22 mouse cellular contexts compared by ENCODE assay signal in genomic region chr8:123298301-123298700, GRCm38 (mm10). TPM values are rescaled to one million over a fixed set of nuclear protein-coding genes. Genes with fewer than 3 reads are reported as not detected.
A peak's percentile ranks its signal among the peaks of the same experiment; 100 is the strongest.
DNase-seq lines count a peak whose midpoint lies in the region; ATAC-seq and TF ChIP-seq lines count a peak whose summit lies in the region.
"Had no signal": no experiment of that assay in that cellular context is flagged by ENCODE, and none has a peak within 500 bp of the region (broad histone marks: within the 10 kb centered on the region; RNA-seq: fewer than 3 reads in every experiment).

No protein-coding gene starts in this region.

- H3ac ChIP-seq in C2C12 (ENCODE audit: control insufficient read depth, insufficient read length, low read depth), result no peak overlapping the region

- peaks cover 6% of the 10 kb centered on the region; the same call in 1 of the 2 replicates for H3K36me3 ChIP-seq in liver, embryonic 16.5 days (ENCODE audit: control insufficient read depth, insufficient read depth)
- H3K36me3 ChIP-seq in liver, embryonic 12.5 days, result peaks cover 79% of the 10 kb centered on the region
- H3K36me3 ChIP-seq in C2C12 (ENCODE audit: control insufficient read depth, insufficient read depth), result peaks cover 8% of the 10 kb centered on the region

- no peak for TF ChIP-seq CTCF in C2C12 (IDR thresholded peaks at IDR 0.05; ENCODE audit: control insufficient read depth, insufficient read depth, insufficient read length)

- H3K4me1 ChIP-seq in liver, embryonic 16.5 days (ENCODE audit: control insufficient read depth, low read depth, low read length), result no peaks in the 10 kb centered on the region
- no peaks in the 10 kb centered on the region for H3K4me1 ChIP-seq in liver, embryonic 12.5 days
- H3K4me1 ChIP-seq: embryonic facial prominence, embryonic 12.5 days; forebrain, embryonic 12.5 days; heart, embryonic 15.5 days; hindbrain, embryonic 13.5 days had no signal

- H3K4me2 ChIP-seq in liver, embryonic 16.5 days (ENCODE audit: low read depth, low read length), result no peak overlapping the region
- no peak overlapping the region for H3K4me2 ChIP-seq in liver, embryonic 12.5 days
- H3K4me2 ChIP-seq: embryonic facial prominence, embryonic 12.5 days; forebrain, embryonic 12.5 days; heart, embryonic 11.5 days; heart, embryonic 15.5 days; hindbrain, embryonic 13.5 days had no signal

- peak; percentile 50; the same call in 1 of the 2 replicates for ATAC-seq in liver, embryonic 16.5 days (ENCODE audit: low read depth)
- ATAC-seq in liver, embryonic 12.5 days, result no peak
- ATAC-seq in megakaryocyte, adult 5-6 weeks (ENCODE audit: poor library complexity, severe bottlenecking), result 0 out of 2 replicates have a peak, but pooled peaks have one; percentile 43
- ATAC-seq: forebrain, embryonic 16.5 days had no signal

- no peaks in the 10 kb centered on the region for H3K27me3 ChIP-seq in liver, embryonic 16.5 days (ENCODE audit: control insufficient read depth, insufficient read depth, low read depth, low read length)
- no peaks in the 10 kb centered on the region for H3K27me3 ChIP-seq in liver, embryonic 12.5 days (replicated peaks)
- no peaks in the 10 kb centered on the region for H3K27me3 ChIP-seq in C2C12 (ENCODE audit: control insufficient read depth, insufficient read depth, insufficient read length)
- H3K27me3 ChIP-seq: embryonic facial prominence, embryonic 12.5 days; forebrain, embryonic 12.5 days; heart, embryonic 15.5 days; hindbrain, embryonic 13.5 days had no signal

- no peaks in the 10 kb centered on the region for H3K9me3 ChIP-seq in liver, embryonic 16.5 days (replicated peaks; ENCODE audit: control insufficient read depth, low read length)
- no peaks in the 10 kb centered on the region for H3K9me3 ChIP-seq in liver, embryonic 12.5 days (replicated peaks)
- H3K9me3 ChIP-seq: embryonic facial prominence, embryonic 12.5 days; forebrain, embryonic 12.5 days; heart, embryonic 15.5 days; hindbrain, embryonic 13.5 days had no signal

- DNase-seq in kidney, adult 9 months, result peak; percentile 16
- no peak for DNase-seq in kidney, postnatal 10 days
- DNase-seq in embryo, embryonic 9.5 days (ENCODE audit: extremely low spot score), result no peak
- DNase-seq: adrenal gland, postnatal 10 days; B cell, adult 2 months; cerebellum, adult 11 months; cerebellum, adult 8-10 months; cerebellum, postnatal 14 days; embryo, embryonic 11 days; gastrocnemius, postnatal 10 days; heart, adult 18-20 months; heart, postnatal 14 days had no signal

- no peak overlapping the region for H3K4me3 ChIP-seq in liver, embryonic 16.5 days (ENCODE audit: low read depth, low read length)
- H3K4me3 ChIP-seq in liver, embryonic 12.5 days, result no peak overlapping the region
- H3K4me3 ChIP-seq in C2C12 (ENCODE audit: insufficient read depth, poor library complexity, severe bottlenecking), result no peak overlapping the region
- H3K4me3 ChIP-seq: embryonic facial prominence, embryonic 12.5 days; forebrain, embryonic 12.5 days; heart, embryonic 15.5 days; hindbrain, embryonic 13.5 days had no signal

- no peak overlapping the region for H3K27ac ChIP-seq in liver, embryonic 16.5 days (ENCODE audit: low read length)
- H3K27ac ChIP-seq in liver, embryonic 12.5 days, result no peak overlapping the region
- H3K27ac ChIP-seq: embryonic facial prominence, embryonic 12.5 days; forebrain, embryonic 12.5 days; heart, embryonic 15.5 days; hindbrain, embryonic 13.5 days had no signal

- WGBS in liver, embryonic 16.5 days (ENCODE audit: insufficient replicate concordance), result 63% methylated on average over 11 of the region's 11 CpGs
- WGBS in liver, embryonic 12.5 days (ENCODE audit: insufficient replicate concordance), result 75% methylated on average over 11 of the region's 11 CpGs

- H3K9ac ChIP-seq in liver, embryonic 16.5 days (ENCODE audit: low read depth, low read length), result no peak overlapping the region
- H3K9ac ChIP-seq in liver, embryonic 12.5 days, result no peak overlapping the region
- H3K9ac ChIP-seq: embryonic facial prominence, embryonic 12.5 days; forebrain, embryonic 12.5 days; heart, embryonic 15.5 days; hindbrain, embryonic 13.5 days had no signal

- H3K79me3 ChIP-seq in C2C12 (ENCODE audit: low read depth), result no peaks in the 10 kb centered on the region

- no peaks in the 10 kb centered on the region for H3K79me2 ChIP-seq in C2C12 (ENCODE audit: control insufficient read depth, insufficient read depth)

TF ChIP-seq in C2C12, 6 proteins besides CTCF, POLR2A, EP300 and RAD21:
- peak; percentile 52 for TF ChIP-seq CEBPB (IDR thresholded peaks at IDR 0.05; ENCODE audit: low read depth)
- no peak for TF ChIP-seq FOSL1 (IDR thresholded peaks at IDR 0.05; ENCODE audit: insufficient read depth, low read length, poor library complexity, severe bottlenecking)
- TF ChIP-seq MYOD1 (IDR thresholded peaks at IDR 0.05; ENCODE audit: control insufficient read depth, insufficient read length, low read depth), result no peak
- TF ChIP-seq MAX (IDR thresholded peaks at IDR 0.05), result no peak
- TF ChIP-seq USF1 (IDR thresholded peaks at IDR 0.05; ENCODE audit: low read depth), result no peak
- no peak for TF ChIP-seq MYOG (IDR thresholded peaks at IDR 0.05; ENCODE audit: control insufficient read depth, extremely low read depth, insufficient read length)

RNA-seq across cellular contexts. Expression of gene Fanca, which starts 20.1 kb away (rescaled TPM):
- 14.4 and 14.8 TPM in 2 replicates for polyA plus RNA-seq in liver, embryonic 16.5 days (2015; fragmentation: Nextera tagmentation; extraction: Ambion mirVana)
- 27.4 and 32.2 TPM in 2 replicates for polyA plus RNA-seq in liver, embryonic 12.5 days (2016; fragmentation: Nextera tagmentation; extraction: Ambion mirVana)
- 14.0 TPM for polyA plus RNA-seq in C2C12 (2012; fragmentation: generic; extraction: Trizol)
- 29.5 and 36.3 TPM in 2 replicates for total RNA-seq in megakaryocyte, adult 5-6 weeks (2015)
- 37.9 and 50.2 TPM in 2 replicates for total RNA-seq in megakaryocyte, adult 5-6 weeks (2017)

RNA-seq across cellular contexts. Expression of gene Spire2, which starts 34.2 kb away (rescaled TPM):
- 2.3 and 2.4 TPM in 2 replicates for polyA plus RNA-seq in liver, embryonic 16.5 days (2015; fragmentation: Nextera tagmentation; extraction: Ambion mirVana)
- 4.6 TPM in 2 replicates for polyA plus RNA-seq in liver, embryonic 12.5 days (2016; fragmentation: Nextera tagmentation; extraction: Ambion mirVana)
- polyA plus RNA-seq in C2C12 (2012; fragmentation: generic; extraction: Trizol), result 5.1 TPM
- 0.07 TPM in 1 of 2 replicates, not detected in the other for total RNA-seq in megakaryocyte, adult 5-6 weeks (2015)
- total RNA-seq in megakaryocyte, adult 5-6 weeks (2017), result not detected in 2 replicates

RNA-seq across cellular contexts. Expression of gene Vps9d1, which starts 44.2 kb away (rescaled TPM):
- polyA plus RNA-seq in liver, embryonic 16.5 days (2015; fragmentation: Nextera tagmentation; extraction: Ambion mirVana), result 4.8 and 5.6 TPM in 2 replicates
- polyA plus RNA-seq in liver, embryonic 12.5 days (2016; fragmentation: Nextera tagmentation; extraction: Ambion mirVana), result 5.8 and 7.6 TPM in 2 replicates
- polyA plus RNA-seq in C2C12 (2012; fragmentation: generic; extraction: Trizol), result 8.5 TPM
- total RNA-seq in megakaryocyte, adult 5-6 weeks (2015), result 19.3 and 19.7 TPM in 2 replicates
- total RNA-seq in megakaryocyte, adult 5-6 weeks (2017), result 23.8 and 27.7 TPM in 2 replicates

RNA-seq across cellular contexts. Expression of gene Zfp276, which starts 44.3 kb away (rescaled TPM):
- polyA plus RNA-seq in liver, embryonic 16.5 days (2015; fragmentation: Nextera tagmentation; extraction: Ambion mirVana), result 7.5 and 7.8 TPM in 2 replicates
- polyA plus RNA-seq in liver, embryonic 12.5 days (2016; fragmentation: Nextera tagmentation; extraction: Ambion mirVana), result 11.3 and 11.8 TPM in 2 replicates
- 10.6 TPM for polyA plus RNA-seq in C2C12 (2012; fragmentation: generic; extraction: Trizol)
- total RNA-seq in megakaryocyte, adult 5-6 weeks (2015), result 13.5 and 16.4 TPM in 2 replicates
- 15.7 and 30.6 TPM in 2 replicates for total RNA-seq in megakaryocyte, adult 5-6 weeks (2017)
